Mouse (Mus musculus) stomach, embryonic 16.5 days (tissue): ENCODE measurements around the gene Dnm3. TPM values are rescaled to one million over a fixed set of nuclear protein-coding genes. Genes with fewer than 3 reads are reported as not detected.

ENCODE experiments used
- ATAC-seq: fragments of 200-750 bp; cut with Nextera tagmentation; 2 replicates; pipeline ENCODE4 v1.8.0; 2017; ENCODE audit warnings: moderate number of reproducible peaks, moderate TSS enrichment; ENCODE audit not compliant: insufficient read depth, low FRiP score
- H3K27ac ChIP-seq: fragments of 300-500 bp; sonication (generic); 2 replicates; pipeline ENCODE4 v1.5.1; 2014; ENCODE audit warnings: low read length
- H3K27me3 ChIP-seq: fragments of 300-500 bp; sonication (generic); 2 replicates; pipeline ENCODE4 v1.6.1; 2014; ENCODE audit warnings: low read length, control low read depth, mixed read lengths; ENCODE audit not compliant: control insufficient read depth, insufficient read depth
- H3K36me3 ChIP-seq: fragments of 300-500 bp; sonication (generic); 2 replicates; pipeline ENCODE4 v1.6.1; 2014; ENCODE audit warnings: low read length; ENCODE audit not compliant: control insufficient read depth, insufficient read depth
- H3K4me1 ChIP-seq: fragments of 300-500 bp; sonication (generic); 2 replicates; pipeline ENCODE4 v1.6.1; 2014; ENCODE audit warnings: low read length, control low read depth, mixed read lengths; ENCODE audit not compliant: control insufficient read depth, insufficient read depth
- H3K4me2 ChIP-seq: fragments of 300-500 bp; sonication (generic); 2 replicates; pipeline ENCODE4 v1.6.1; 2014; ENCODE audit warnings: low read depth, low read length, mixed read lengths
- H3K4me3 ChIP-seq: fragments of 300-500 bp; sonication (generic); replicated peaks from 2 replicates; pipeline ENCODE4 v1.5.1; 2014; ENCODE audit warnings: mild to moderate bottlenecking, low read length
- H3K9ac ChIP-seq: fragments of 300-500 bp; sonication (generic); 2 replicates; pipeline ENCODE4 v1.6.1; 2014; ENCODE audit warnings: low read length
- H3K9me3 ChIP-seq: fragments of 300-500 bp; sonication (generic); replicated peaks from 2 replicates; pipeline ENCODE4 v1.6.1; 2016; ENCODE audit warnings: low read length, control low read depth; ENCODE audit not compliant: control insufficient read depth
- WGBS: fragments of 180-500 bp; shearing (Covaris S2); extraction: QIAGEN DNeasy Blood & Tissue Kit; methylation state at CpG from one replicate; pipeline ENCODE4 v1.1.7; 2014; 5-methylcytosine and 5-hydroxymethylcytosine counted together
- polyA plus RNA-seq: library from polyadenylated mRNA; unstranded; fragments of >200 nt; fragmentation: Nextera tagmentation; extraction: Ambion mirVana; gene quantifications from 2 replicates; pipeline ENCODE4 v1.2.1, GENCODE M21; 2015

Dnm3 gene
- polyA plus RNA-seq, 1 experiment from 2014 or later, result 6.4 TPM

GRCm38 (mm10) chr1:162082711-162083110, 395.1 kb downstream of the Dnm3 start:
- Histone ChIP-seq H3K27ac (peak overlapping the region; percentile 89), H3K9me3 (no peaks in the 10 kb centered on the region), H3K4me1 (peaks cover 13% of the 10 kb centered on the region), H3K9ac (peak overlapping the region; percentile 31; the same call in 1 of the 2 replicates), H3K27me3 (no peaks in the 10 kb centered on the region), H3K4me2 (no peak overlapping the region), H3K4me3 (no peak overlapping the region), H3K36me3 (no peaks in the 10 kb centered on the region)
- ATAC-seq, result no peak
- 63% methylated on average over 7 of the region's 7 CpGs for WGBS

GRCm38 (mm10) chr1:162081693-162082372, 396.0 kb downstream of the Dnm3 start:
- H3K4me2 ChIP-seq, result no peak overlapping the region
- H3K4me1 ChIP-seq, result peaks cover 15% of the 10 kb centered on the region
- 68% methylated on average over 8 of the region's 8 CpGs for WGBS
- H3K9me3 ChIP-seq, result no peaks in the 10 kb centered on the region
- H3K4me3 ChIP-seq, result no peak overlapping the region
- peak overlapping the region; percentile 38 for H3K27ac ChIP-seq
- H3K27me3 ChIP-seq, result no peaks in the 10 kb centered on the region
- no peak overlapping the region for H3K9ac ChIP-seq
- H3K36me3 ChIP-seq, result no peaks in the 10 kb centered on the region
- no peak for ATAC-seq

GRCm38 (mm10) chr1:162079989-162080388, 397.8 kb downstream of the Dnm3 start:
- no peaks in the 10 kb centered on the region for H3K36me3 ChIP-seq
- H3K4me3 ChIP-seq, result no peak overlapping the region
- H3K27ac ChIP-seq, result no peak overlapping the region
- H3K4me1 ChIP-seq, result peaks cover 20% of the 10 kb centered on the region
- no peaks in the 10 kb centered on the region for H3K27me3 ChIP-seq
- ATAC-seq, result no peak
- H3K4me2 ChIP-seq, result no peak overlapping the region
- no peaks in the 10 kb centered on the region for H3K9me3 ChIP-seq
- no peak overlapping the region for H3K9ac ChIP-seq
- WGBS, result 89% methylated on average over 7 of the region's 7 CpGs

- 71% methylated on average over 6 of the region's 6 CpGs for WGBS
- Histone ChIP-seq H3K36me3 (no peaks in the 10 kb centered on the region), H3K27me3 (no peaks in the 10 kb centered on the region), H3K27ac (peak overlapping the region; percentile 85), H3K9ac (no peak overlapping the region), H3K9me3 (no peaks in the 10 kb centered on the region), H3K4me1 (peaks cover 16% of the 10 kb centered on the region), H3K4me2 (no peak overlapping the region), H3K4me3 (no peak overlapping the region)
- no peak for ATAC-seq
Observed at GRCm38 (mm10) chr1:162077454-162077853, 400.4 kb downstream of the Dnm3 start.

- peak; percentile 23; the same call in 1 of the 2 replicates for ATAC-seq
- WGBS, result 33% methylated on average over 10 of the region's 10 CpGs
- Histone ChIP-seq H3K4me2 (no peak overlapping the region), H3K36me3 (no peaks in the 10 kb centered on the region), H3K9ac (no peak overlapping the region), H3K27me3 (no peaks in the 10 kb centered on the region), H3K4me1 (peaks cover 11% of the 10 kb centered on the region), H3K9me3 (no peaks in the 10 kb centered on the region), H3K27ac (peak overlapping the region; percentile 85), H3K4me3 (no peak overlapping the region)
Observed at GRCm38 (mm10) chr1:162076581-162077001, 401.2 kb downstream of the Dnm3 start.

- no peak overlapping the region for H3K4me2 ChIP-seq
- H3K4me3 ChIP-seq, result no peak overlapping the region
- no peak for ATAC-seq
- peak overlapping the region; percentile 79 for H3K27ac ChIP-seq
- H3K9ac ChIP-seq, result no peak overlapping the region
- no peaks in the 10 kb centered on the region for H3K36me3 ChIP-seq
- H3K9me3 ChIP-seq, result no peaks in the 10 kb centered on the region
- WGBS, result 58% methylated on average over 10 of the region's 10 CpGs
- no peaks in the 10 kb centered on the region for H3K27me3 ChIP-seq
- peaks cover 11% of the 10 kb centered on the region for H3K4me1 ChIP-seq
Observed at GRCm38 (mm10) chr1:162075831-162076230, 402.0 kb downstream of the Dnm3 start.

- H3K4me2 ChIP-seq, result no peak overlapping the region
- H3K4me3 ChIP-seq, result no peak overlapping the region
- H3K27ac ChIP-seq, result peak overlapping the region; percentile 79
- H3K36me3 ChIP-seq, result no peaks in the 10 kb centered on the region
- no peak overlapping the region for H3K9ac ChIP-seq
- no peaks in the 10 kb centered on the region for H3K9me3 ChIP-seq
- no peaks in the 10 kb centered on the region for H3K27me3 ChIP-seq
- 42% methylated on average over 4 of the region's 4 CpGs for WGBS
- H3K4me1 ChIP-seq, result peaks cover 11% of the 10 kb centered on the region
- ATAC-seq, result peak; percentile 12; the same call in 1 of the 2 replicates
Observed at GRCm38 (mm10) chr1:162075416-162075815, 402.4 kb downstream of the Dnm3 start.

- peak overlapping the region; percentile 79 for H3K27ac ChIP-seq
- no peaks in the 10 kb centered on the region for H3K27me3 ChIP-seq
- H3K4me1 ChIP-seq, result peaks cover 11% of the 10 kb centered on the region
- H3K4me2 ChIP-seq, result no peak overlapping the region
- no peaks in the 10 kb centered on the region for H3K36me3 ChIP-seq
- WGBS, result 51% methylated on average over 17 of the region's 17 CpGs
- H3K9me3 ChIP-seq, result no peaks in the 10 kb centered on the region
- no peak overlapping the region for H3K4me3 ChIP-seq
- no peak overlapping the region for H3K9ac ChIP-seq
- peak; percentile 61; the same call in 1 of the 2 replicates for ATAC-seq
Observed at GRCm38 (mm10) chr1:162074626-162075410, 403.0 kb downstream of the Dnm3 start.

GRCm38 (mm10) chr1:162072917-162073578, 404.8 kb downstream of the Dnm3 start:
- no peak overlapping the region for H3K9ac ChIP-seq
- H3K4me1 ChIP-seq, result peaks cover 11% of the 10 kb centered on the region
- no peak overlapping the region for H3K4me3 ChIP-seq
- H3K4me2 ChIP-seq, result no peak overlapping the region
- H3K27ac ChIP-seq, result peak overlapping the region; percentile 69
- no peaks in the 10 kb centered on the region for H3K36me3 ChIP-seq
- ATAC-seq, result no peak
- 54% methylated on average over 7 of the region's 7 CpGs for WGBS
- no peaks in the 10 kb centered on the region for H3K27me3 ChIP-seq
- H3K9me3 ChIP-seq, result no peaks in the 10 kb centered on the region
